10 mouse cellular contexts compared by ENCODE assay signal in genomic region chr8:70682692-70683091, GRCm38 (mm10). TPM values are rescaled to one million over a fixed set of nuclear protein-coding genes. Genes with fewer than 3 reads are reported as not detected.
DNase-seq lines count a peak whose midpoint lies in the region; ATAC-seq and TF ChIP-seq lines count a peak whose summit lies in the region.
"Had no signal": no experiment of that assay in that cellular context is flagged by ENCODE, and none has a peak within 500 bp of the region (broad histone marks: within the 10 kb centered on the region; RNA-seq: fewer than 3 reads in every experiment).

No protein-coding gene starts in this region.

- H3K4me2 ChIP-seq in liver, embryonic 12.5 days = peak overlapping the region; percentile 40; the same call in 1 of the 2 replicates
- no peak overlapping the region for H3K4me2 ChIP-seq in liver, embryonic 11.5 days
- peak overlapping the region; percentile 37 for H3K4me2 ChIP-seq in embryonic facial prominence, embryonic 14.5 days (ENCODE audit: low read depth, low read length)
- H3K4me2 ChIP-seq in myocyte (ENCODE audit: low read depth) = peak overlapping the region; percentile 66

- DNase-seq in adrenal gland, adult 2 months = peak; percentile 44
- no peak for DNase-seq in adrenal gland, postnatal 14 days
- no peak for DNase-seq in liver, embryonic 11.5 days (ENCODE audit: low spot score)
- no peak for DNase-seq in embryonic facial prominence, embryonic 14.5 days (ENCODE audit: low spot score)
- no peak for DNase-seq in cerebellum, postnatal 10 days
- no peak for DNase-seq in cerebellum, postnatal 4 days (ENCODE audit: low spot score in 2 of 2)

- WGBS in liver, embryonic 12.5 days (ENCODE audit: insufficient replicate concordance) = 60% methylated on average over 3 of the region's 3 CpGs
- 53% methylated on average over 3 of the region's 3 CpGs for WGBS in liver, embryonic 11.5 days
- WGBS in embryonic facial prominence, embryonic 14.5 days = 73% methylated on average over 3 of the region's 3 CpGs

- peaks cover 35% of the 10 kb centered on the region for H3K27me3 ChIP-seq in liver, embryonic 12.5 days (replicated peaks)
- H3K27me3 ChIP-seq in liver, embryonic 11.5 days (replicated peaks; ENCODE audit: control insufficient read depth, insufficient read depth, low read length) = no peaks in the 10 kb centered on the region
- H3K27me3 ChIP-seq in embryonic facial prominence, embryonic 14.5 days (replicated peaks; ENCODE audit: control insufficient read depth, insufficient read depth, low read length) = no peaks in the 10 kb centered on the region
- no peaks in the 10 kb centered on the region for H3K27me3 ChIP-seq in myocyte (ENCODE audit: control insufficient read depth, insufficient read depth, insufficient read length)

- ATAC-seq in liver, embryonic 12.5 days = no peak
- ATAC-seq in liver, embryonic 11.5 days (replicated peaks; ENCODE audit: low FRiP score) = no peak
- no peak for ATAC-seq in embryonic facial prominence, embryonic 14.5 days (ENCODE audit: low read depth)

- H3K36me3 ChIP-seq in liver, embryonic 12.5 days = peaks cover 29% of the 10 kb centered on the region
- H3K36me3 ChIP-seq in liver, embryonic 11.5 days (ENCODE audit: control insufficient read depth, insufficient read depth, low read length) = peaks cover 20% of the 10 kb centered on the region
- H3K36me3 ChIP-seq in embryonic facial prominence, embryonic 14.5 days (ENCODE audit: control insufficient read depth, insufficient read depth, low read length) = peaks cover 19% of the 10 kb centered on the region; the same call in 1 of the 2 replicates
- H3K36me3 ChIP-seq in myocyte (ENCODE audit: control insufficient read depth, insufficient read depth) = no peaks in the 10 kb centered on the region

- no peak overlapping the region for H3K9ac ChIP-seq in liver, embryonic 12.5 days
- H3K9ac ChIP-seq in liver, embryonic 11.5 days (ENCODE audit: low read depth, low read length) = no peak overlapping the region
- H3K9ac ChIP-seq in embryonic facial prominence, embryonic 14.5 days (ENCODE audit: low read depth, low read length) = peak overlapping the region; percentile 46

- H3K4me3 ChIP-seq in liver, embryonic 12.5 days = no peak overlapping the region
- no peak overlapping the region for H3K4me3 ChIP-seq in liver, embryonic 11.5 days (ENCODE audit: low read depth, low read length)
- H3K4me3 ChIP-seq in embryonic facial prominence, embryonic 14.5 days (ENCODE audit: low read depth, low read length) = no peak overlapping the region
- H3K4me3 ChIP-seq in myocyte = no peak overlapping the region

- peaks cover 47% of the 10 kb centered on the region for H3K4me1 ChIP-seq in liver, embryonic 12.5 days
- peaks cover 16% of the 10 kb centered on the region for H3K4me1 ChIP-seq in liver, embryonic 11.5 days (replicated peaks; ENCODE audit: control insufficient read depth, insufficient read depth, low read length)
- H3K4me1 ChIP-seq in embryonic facial prominence, embryonic 14.5 days (ENCODE audit: control insufficient read depth, insufficient read depth, low read length) = peaks cover 11% of the 10 kb centered on the region

- no peaks in the 10 kb centered on the region for H3K9me3 ChIP-seq in liver, embryonic 12.5 days (replicated peaks)
- no peaks in the 10 kb centered on the region for H3K9me3 ChIP-seq in liver, embryonic 11.5 days (ENCODE audit: control insufficient read depth, low read length)
- H3K9me3 ChIP-seq in embryonic facial prominence, embryonic 14.5 days (ENCODE audit: control insufficient read depth, low read length) = no peaks in the 10 kb centered on the region

- no peak for TF ChIP-seq POLR2A in myocyte (IDR thresholded peaks at IDR 0.05; ENCODE audit: insufficient read length, low read depth)

- no peaks in the 10 kb centered on the region for H3K79me2 ChIP-seq in myocyte (ENCODE audit: control insufficient read depth, insufficient read depth)

- no peak overlapping the region for H3ac ChIP-seq in myocyte (ENCODE audit: control insufficient read depth, insufficient read length)

- no peak overlapping the region for H3K27ac ChIP-seq in liver, embryonic 12.5 days
- H3K27ac ChIP-seq in liver, embryonic 11.5 days (ENCODE audit: low read depth, low read length) = no peak overlapping the region
- peak overlapping the region; percentile 39; the same call in 1 of the 2 replicates for H3K27ac ChIP-seq in embryonic facial prominence, embryonic 14.5 days (replicated peaks; ENCODE audit: low read depth, low read length)
- H3K27ac ChIP-seq: macrophage had no signal

TF ChIP-seq in myocyte, 11 proteins besides CTCF, POLR2A, EP300 and RAD21:
- TF ChIP-seq MYOD1 (IDR thresholded peaks at IDR 0.05; ENCODE audit: control insufficient read depth in 1 of 3, insufficient read length in 2 of 3, low read depth in 2 of 3) (peak in 2 of 3 experiments; percentile 93 to 98), USF1 (IDR thresholded peaks at IDR 0.05; ENCODE audit: low read depth) (no peak), MYOG (IDR thresholded peaks at IDR 0.05; ENCODE audit: control insufficient read depth in 1 of 3, insufficient read depth in 1 of 3, insufficient read length in 2 of 3, low read depth in 2 of 3) (peak; percentile 17 to 97 (median 96)), CEBPB (IDR thresholded peaks at IDR 0.05; ENCODE audit: insufficient read depth, poor library complexity, severe bottlenecking) (no peak), TCF3 (IDR thresholded peaks at IDR 0.05; ENCODE audit: insufficient read length, low read depth) (peak; percentile 89), TCF12 (IDR thresholded peaks at IDR 0.05; ENCODE audit: insufficient read depth, poor library complexity, severe bottlenecking) (peak; percentile 62)

RNA-seq across cellular contexts. Expression of gene Lsm4, which starts 9.6 kb away (rescaled TPM):
- 10 to 100 TPM; 65.2 to 88.5 TPM for total RNA-seq in adrenal gland, adult 2 months (2021)
- 81.3 and 112 TPM in 2 replicates for polyA plus RNA-seq in adrenal gland, adult 2 months (2012; rRNA removed)
- 76.0 and 78.6 TPM in 2 replicates for total RNA-seq in adrenal gland, postnatal 14 days (2021)
- 266 and 269 TPM in 2 replicates for polyA plus RNA-seq in liver, embryonic 12.5 days (2016; fragmentation: Nextera tagmentation; extraction: Ambion mirVana)
- 342 and 357 TPM in 2 replicates for polyA plus RNA-seq in liver, embryonic 11.5 days (2014; fragmentation: Nextera tagmentation; extraction: Ambion mirVana)
- 199 and 223 TPM in 2 replicates for polyA plus RNA-seq in embryonic facial prominence, embryonic 14.5 days (2014; fragmentation: Nextera tagmentation; extraction: Ambion mirVana)
- 178 TPM for polyA plus RNA-seq in myocyte (2012; fragmentation: generic; extraction: Trizol)

RNA-seq across cellular contexts. Expression of gene Jund, which starts 16.1 kb away (rescaled TPM):
- total RNA-seq in adrenal gland, adult 2 months (2021) = 100 to 1,000 TPM; 214 to 246 TPM
- 1,009 and 1,256 TPM in 2 replicates for polyA plus RNA-seq in adrenal gland, adult 2 months (2012; rRNA removed)
- 165 and 174 TPM in 2 replicates for total RNA-seq in adrenal gland, postnatal 14 days (2021)
- polyA plus RNA-seq in liver, embryonic 12.5 days (2016; fragmentation: Nextera tagmentation; extraction: Ambion mirVana) = 59.5 and 66.8 TPM in 2 replicates
- polyA plus RNA-seq in liver, embryonic 11.5 days (2014; fragmentation: Nextera tagmentation; extraction: Ambion mirVana) = 43.0 and 47.2 TPM in 2 replicates
- 103 and 121 TPM in 2 replicates for polyA plus RNA-seq in embryonic facial prominence, embryonic 14.5 days (2014; fragmentation: Nextera tagmentation; extraction: Ambion mirVana)
- 246 TPM for polyA plus RNA-seq in myocyte (2012; fragmentation: generic; extraction: Trizol)

RNA-seq across cellular contexts. Expression of gene Iqcn, which starts 20.6 kb away (rescaled TPM):
- total RNA-seq in adrenal gland, adult 2 months (2021) = under 1 TPM in 1 of 2 experiments, not detected in 1; 0.12 TPM
- 0.25 and 0.28 TPM in 2 replicates for polyA plus RNA-seq in adrenal gland, adult 2 months (2012; rRNA removed)
- 0.11 and 0.19 TPM in 2 replicates for total RNA-seq in adrenal gland, postnatal 14 days (2021)
- polyA plus RNA-seq in liver, embryonic 12.5 days (2016; fragmentation: Nextera tagmentation; extraction: Ambion mirVana) = not detected in 2 replicates
- polyA plus RNA-seq in liver, embryonic 11.5 days (2014; fragmentation: Nextera tagmentation; extraction: Ambion mirVana) = not detected in 2 replicates
- polyA plus RNA-seq in embryonic facial prominence, embryonic 14.5 days (2014; fragmentation: Nextera tagmentation; extraction: Ambion mirVana) = not detected in 2 replicates
- 0.02 TPM for polyA plus RNA-seq in myocyte (2012; fragmentation: generic; extraction: Trizol)
- polyA plus RNA-seq: macrophage; urinary bladder, adult 2 months had no signal

RNA-seq across cellular contexts. Expression of gene Pgpep1, which starts 22.5 kb away (rescaled TPM):
- 100 to 1,000 TPM; 115 to 127 TPM for total RNA-seq in adrenal gland, adult 2 months (2021)
- 115 and 117 TPM in 2 replicates for polyA plus RNA-seq in adrenal gland, adult 2 months (2012; rRNA removed)
- total RNA-seq in adrenal gland, postnatal 14 days (2021) = 73.1 and 86.5 TPM in 2 replicates
- 19.6 and 24.2 TPM in 2 replicates for polyA plus RNA-seq in liver, embryonic 12.5 days (2016; fragmentation: Nextera tagmentation; extraction: Ambion mirVana)
- polyA plus RNA-seq in liver, embryonic 11.5 days (2014; fragmentation: Nextera tagmentation; extraction: Ambion mirVana) = 33.7 and 34.6 TPM in 2 replicates
- polyA plus RNA-seq in embryonic facial prominence, embryonic 14.5 days (2014; fragmentation: Nextera tagmentation; extraction: Ambion mirVana) = 59.8 and 62.7 TPM in 2 replicates
- 38.5 TPM for polyA plus RNA-seq in myocyte (2012; fragmentation: generic; extraction: Trizol)

RNA-seq across cellular contexts. Expression of gene Gm3336, which starts 35.7 kb away (rescaled TPM):
- total RNA-seq in adrenal gland, adult 2 months (2021) = under 1 TPM in 1 of 2 experiments, not detected in 1; 0.69 TPM
- 0.51 and 0.97 TPM in 2 replicates for polyA plus RNA-seq in adrenal gland, adult 2 months (2012; rRNA removed)
- total RNA-seq in adrenal gland, postnatal 14 days (2021) = 0.70 TPM in 1 of 2 replicates, not detected in the other
- polyA plus RNA-seq in liver, embryonic 12.5 days (2016; fragmentation: Nextera tagmentation; extraction: Ambion mirVana) = not detected in 2 replicates
- polyA plus RNA-seq in liver, embryonic 11.5 days (2014; fragmentation: Nextera tagmentation; extraction: Ambion mirVana) = 0.15 TPM in 1 of 2 replicates, not detected in the other
- not detected in 2 replicates for polyA plus RNA-seq in embryonic facial prominence, embryonic 14.5 days (2014; fragmentation: Nextera tagmentation; extraction: Ambion mirVana)
- polyA plus RNA-seq in myocyte (2012; fragmentation: generic; extraction: Trizol) = 0.23 TPM
- polyA plus RNA-seq: macrophage had no signal
